Mouse (Mus musculus) lung, postnatal 0 days (tissue): ENCODE results near the gene Kdm6b.

ENCODE experiments used
- CTCF ChIP-seq: IDR thresholded peaks from 2 replicates; pipeline ENCODE4 v1.5.1; 2016; ENCODE audit warnings: antibody characterized with exemption, mild to moderate bottlenecking
- EP300 ChIP-seq: IDR thresholded peaks from 2 replicates; pipeline ENCODE4 v1.6.1; 2016; ENCODE audit warnings: antibody characterized with exemption, mild to moderate bottlenecking, control low read depth

DNA sequence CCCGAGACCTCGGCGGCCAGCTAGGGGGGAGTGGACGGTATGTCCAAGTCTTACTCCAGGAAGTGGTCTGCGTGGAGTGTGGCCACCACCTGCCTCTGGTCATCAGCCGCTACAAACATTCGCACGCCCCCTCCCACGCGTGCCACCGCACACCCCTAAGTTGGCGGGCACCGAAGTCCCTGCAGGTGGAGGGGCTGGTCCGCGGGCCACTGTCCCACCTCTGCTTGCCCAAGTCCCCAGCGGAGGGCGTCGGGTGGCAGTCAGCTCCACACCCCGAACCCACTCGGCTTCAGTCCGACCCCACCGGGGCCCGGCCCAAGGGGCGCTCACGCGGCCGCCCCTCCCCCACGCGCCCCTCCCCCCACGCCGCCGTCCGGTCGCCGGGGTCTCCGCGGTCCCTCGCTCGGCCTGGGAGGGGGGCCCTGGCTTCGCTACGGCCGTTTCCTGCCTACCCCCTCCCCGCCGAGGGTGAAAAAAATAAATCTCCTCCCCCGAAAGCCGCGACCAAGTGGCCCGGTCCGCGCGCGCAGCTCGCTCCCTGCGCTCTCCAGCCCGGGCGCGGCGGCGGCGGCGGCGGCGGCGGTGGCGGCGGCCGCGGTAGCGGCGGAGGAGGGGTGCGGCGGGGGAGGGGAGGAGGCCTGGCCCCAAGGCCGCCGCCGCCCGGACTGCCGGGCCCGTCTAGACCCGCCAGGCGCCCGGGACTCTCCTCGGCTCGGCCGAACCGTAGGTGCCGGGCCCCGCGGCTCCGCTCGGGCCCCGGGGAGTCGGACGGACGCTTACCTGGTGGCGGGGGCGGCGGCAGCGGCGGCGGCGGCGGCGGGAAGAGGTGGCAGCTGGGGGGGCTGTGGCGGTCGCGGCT lies 44.9 kb downstream of the Kdm6b start:
- TF ChIP-seq CTCF (no peak), EP300 (no peak)
